Mouse (Mus musculus): ENCODE results near the gene Mrgpra1. TPM values are rescaled to one million over a fixed set of nuclear protein-coding genes. Genes with fewer than 3 reads are reported as not detected.
"Not testable (repeated sequence)": the region's sequence is repeated elsewhere in the genome, so short reads cannot be mapped to it uniquely, and the experiment has no call there.

Mrgpra1 gene
- not detected for total RNA-seq (2021)

DNA sequence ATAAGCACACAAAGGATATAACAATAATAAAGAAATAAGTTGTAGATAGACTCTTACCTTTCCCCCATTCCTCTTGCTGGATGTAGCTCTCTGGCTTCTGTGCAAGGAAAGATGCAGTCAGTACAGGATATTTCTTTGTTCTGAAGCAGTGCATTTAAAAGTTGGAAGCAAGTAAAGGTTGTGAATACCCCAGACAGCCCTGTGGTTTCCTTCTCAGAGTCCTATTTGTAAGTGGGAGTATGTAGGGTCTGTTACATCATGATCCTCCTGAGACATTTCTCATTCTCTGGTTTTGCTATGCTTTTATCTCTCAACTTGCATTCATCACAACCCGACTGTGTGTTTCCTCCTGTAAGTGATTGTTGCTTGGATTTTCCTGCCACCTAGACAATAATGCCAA is at the start of gene Mrgpra1:
TSS of gene Mrgpra1 (minus strand) at position 101 of the 400 bp plus-strand sequence.
- intact Hi-C loops (cut with DNase I), result no loop called here
- DNase-seq, result no peak

DNA sequence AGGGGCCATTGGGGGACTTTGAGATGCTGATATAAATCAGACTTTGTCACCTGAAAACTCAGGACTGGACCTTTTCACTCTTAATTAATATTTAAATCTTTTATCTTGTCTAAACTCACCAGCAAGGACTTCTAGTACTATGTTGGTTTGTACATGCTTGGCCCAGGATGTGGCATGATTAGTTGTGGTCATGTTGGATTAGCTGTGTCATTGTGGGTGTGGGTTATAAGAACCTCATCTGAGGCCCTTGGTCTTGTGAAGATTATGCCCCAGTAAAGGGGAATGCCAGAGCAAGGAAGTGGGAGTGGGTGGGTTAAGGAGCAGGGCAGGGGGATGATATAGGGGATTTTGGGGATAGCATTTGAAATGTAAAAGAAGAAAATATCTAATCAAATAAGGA is 47.1 kb upstream of the Mrgpra1 start:
- no peak for DNase-seq
- intact Hi-C loops (cut with DNase I), result no loop called here

DNA sequence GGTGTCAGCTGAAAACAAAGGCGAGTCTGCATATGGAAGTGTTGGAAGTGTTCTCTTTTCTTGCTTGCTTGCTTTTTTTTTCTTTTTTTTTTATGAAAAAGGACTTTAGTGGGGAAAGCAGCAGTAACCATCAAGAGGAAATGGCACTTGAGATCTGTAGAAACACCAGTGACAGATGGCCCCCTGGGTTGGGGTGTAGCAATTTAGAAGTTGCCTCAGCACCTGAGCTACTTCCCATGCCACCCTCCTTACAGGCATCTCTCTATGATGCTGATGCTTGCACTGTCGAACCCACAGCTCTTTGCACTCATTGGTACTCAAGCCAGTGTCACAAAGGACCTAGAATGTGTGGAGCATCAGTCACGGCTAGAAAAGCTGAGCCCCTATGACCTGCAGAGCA is 5.6 kb downstream of the Mrgpra1 start:
- intact Hi-C loops (cut with DNase I), result no loop called here
- DNase-seq, result no peak

DNA sequence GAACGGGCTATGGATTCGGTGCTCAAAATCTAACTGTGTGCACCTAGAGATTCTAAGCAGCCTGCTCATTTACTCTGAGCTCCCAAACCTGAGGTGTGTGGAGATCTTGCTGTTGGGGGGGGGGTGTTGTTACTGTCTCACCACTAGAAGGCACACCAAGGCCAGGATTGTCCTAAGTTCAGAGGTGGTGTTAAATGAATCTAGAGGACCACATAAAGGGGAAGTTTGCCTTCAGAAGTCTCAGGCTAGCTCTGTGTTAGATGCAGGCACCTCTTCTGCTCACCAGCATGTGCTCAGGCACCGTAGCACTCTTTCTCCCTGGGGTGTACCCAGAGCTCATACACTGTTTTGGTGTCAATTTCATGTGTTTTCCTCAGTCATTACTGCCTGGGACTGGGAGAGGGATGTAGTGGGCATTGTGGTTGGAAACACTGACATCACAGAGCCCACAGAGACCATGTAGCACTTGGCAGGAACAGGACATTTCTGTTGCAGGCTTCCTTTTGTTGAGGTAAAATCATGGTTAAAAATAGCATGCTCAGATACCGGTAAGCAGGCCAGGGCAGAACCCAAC is 8.0 kb downstream of the Mrgpra1 start:
- no peak for DNase-seq
- intact Hi-C loops (cut with DNase I), result no loop called here

DNA sequence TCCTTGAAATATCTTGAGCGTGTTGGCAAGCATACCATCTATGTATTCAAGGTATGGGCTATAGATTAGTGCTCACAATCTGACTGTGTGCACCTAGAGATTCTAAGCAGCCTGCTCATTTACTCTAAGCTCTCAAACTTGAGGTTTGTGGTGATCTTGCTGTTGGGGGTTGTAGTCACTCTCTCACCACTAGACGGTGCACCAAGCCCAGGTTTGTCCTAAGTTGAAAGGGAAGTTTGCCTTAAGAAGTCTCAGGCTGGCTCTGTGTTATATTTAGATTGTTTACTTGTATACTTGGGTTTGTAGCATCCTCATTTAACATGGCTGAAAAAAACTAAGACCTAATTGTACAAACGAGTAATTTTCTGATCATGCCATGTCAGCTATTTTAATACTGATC is 12.2 kb downstream of the Mrgpra1 start:
- intact Hi-C loops (cut with DNase I); DNase-seq: not testable (repeated sequence)

DNA sequence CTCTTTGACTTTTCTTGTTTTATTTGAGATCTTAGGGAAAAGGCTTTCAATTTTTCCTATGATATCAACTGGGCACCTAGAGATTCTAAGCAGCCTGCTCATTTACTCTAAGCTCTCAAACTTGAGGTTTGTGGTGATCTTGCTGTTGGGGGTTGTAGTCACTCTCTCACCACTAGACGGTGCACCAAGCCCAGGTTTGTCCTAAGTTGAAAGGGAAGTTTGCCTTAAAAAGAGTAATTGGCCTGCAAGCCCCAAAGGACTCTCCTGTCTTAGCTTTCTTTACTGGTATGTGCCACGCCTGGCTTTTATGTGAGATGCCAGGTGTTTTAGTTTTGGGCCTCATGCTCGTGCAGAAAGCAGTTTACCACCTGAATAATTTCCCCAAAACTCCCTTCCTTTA is 12.7 kb downstream of the Mrgpra1 start:
- intact Hi-C loops (cut with DNase I); DNase-seq: not testable (repeated sequence)

DNA sequence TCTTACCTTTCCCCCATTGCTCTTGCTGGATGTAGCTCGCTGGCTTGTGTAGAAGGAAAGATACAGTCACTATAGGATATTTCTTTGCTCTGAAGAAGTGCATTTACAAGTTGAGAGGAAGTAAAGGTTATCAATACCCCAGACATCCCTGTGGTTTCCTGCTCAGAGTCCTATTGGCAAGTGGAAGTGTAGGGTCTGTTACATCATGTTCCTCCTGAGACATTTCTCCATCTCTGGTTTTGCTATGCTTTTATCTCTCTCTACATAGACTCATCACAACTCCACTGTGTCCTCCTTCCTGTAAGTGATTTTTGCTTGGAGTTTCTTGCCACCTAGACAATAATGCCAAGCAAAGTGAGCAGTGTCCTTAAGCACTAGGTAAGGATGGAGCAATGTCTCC is 35.7 kb downstream of the Mrgpra1 start:
- DNase-seq, result no peak
- intact Hi-C loops (cut with DNase I), result no loop called here

DNA sequence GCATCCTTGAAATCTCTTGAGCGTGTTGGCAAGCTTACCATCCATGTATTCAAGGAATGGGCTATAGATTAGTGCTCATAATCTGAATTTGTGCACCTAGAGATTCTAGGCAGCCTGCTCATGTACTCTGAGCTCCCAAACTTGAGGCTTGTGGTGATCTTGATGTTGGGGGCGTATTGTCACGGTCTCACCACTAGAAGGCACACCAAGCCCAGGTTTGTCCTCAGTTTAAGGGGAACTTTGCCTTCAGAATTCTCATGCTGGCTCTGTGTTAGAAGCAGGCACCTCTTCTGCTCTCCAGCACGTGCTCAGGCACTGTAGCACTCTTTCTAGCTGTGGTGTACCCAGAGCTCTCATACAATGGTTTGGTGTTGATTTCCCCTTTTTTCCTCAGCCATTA is 41.8 kb downstream of the Mrgpra1 start:
- no peak for DNase-seq
- intact Hi-C loops (cut with DNase I), result no loop called here

DNA sequence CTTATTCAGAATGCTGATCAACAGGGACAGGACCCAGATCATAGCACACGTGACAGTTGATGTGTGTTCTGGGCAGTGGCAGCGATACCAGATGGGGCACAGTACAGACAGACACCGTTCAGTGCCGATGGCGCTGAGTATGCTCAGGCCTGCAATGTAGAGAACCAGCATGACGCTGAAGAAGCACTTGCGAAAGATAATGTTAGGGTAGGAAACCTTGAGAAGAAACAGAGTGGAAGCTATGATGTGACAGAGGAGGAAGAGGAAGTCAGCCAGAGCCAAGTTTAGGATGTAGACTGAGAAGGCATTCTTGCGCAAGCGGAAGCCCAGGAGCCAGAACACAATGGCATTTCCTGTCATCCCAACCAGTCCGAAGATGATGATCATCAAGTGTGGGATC is 44.2 kb downstream of the Mrgpra1 start:
- intact Hi-C loops (cut with DNase I), result no loop called here
- no peak for DNase-seq

DNA sequence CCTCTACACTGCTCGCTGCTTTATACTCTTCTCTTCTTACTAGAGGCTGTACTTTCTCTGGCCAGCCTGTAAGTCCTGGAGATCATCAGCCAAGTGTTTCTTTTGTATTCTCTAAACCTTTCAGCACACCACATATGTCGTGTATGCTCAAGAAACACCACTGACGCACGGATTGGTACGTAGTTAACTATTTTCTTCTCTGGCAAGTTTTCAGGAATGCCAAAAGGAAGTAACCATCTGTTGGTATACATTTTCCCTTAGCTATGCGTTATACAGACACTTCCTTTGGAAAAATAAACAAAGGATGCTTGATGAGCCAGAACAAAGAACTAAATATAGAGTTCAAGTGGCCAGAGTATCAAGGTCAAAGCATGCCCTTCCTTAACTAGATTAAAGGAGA is 49.4 kb downstream of the Mrgpra1 start:
- DNase-seq; intact Hi-C loops (cut with DNase I): not testable (repeated sequence)

DNA sequence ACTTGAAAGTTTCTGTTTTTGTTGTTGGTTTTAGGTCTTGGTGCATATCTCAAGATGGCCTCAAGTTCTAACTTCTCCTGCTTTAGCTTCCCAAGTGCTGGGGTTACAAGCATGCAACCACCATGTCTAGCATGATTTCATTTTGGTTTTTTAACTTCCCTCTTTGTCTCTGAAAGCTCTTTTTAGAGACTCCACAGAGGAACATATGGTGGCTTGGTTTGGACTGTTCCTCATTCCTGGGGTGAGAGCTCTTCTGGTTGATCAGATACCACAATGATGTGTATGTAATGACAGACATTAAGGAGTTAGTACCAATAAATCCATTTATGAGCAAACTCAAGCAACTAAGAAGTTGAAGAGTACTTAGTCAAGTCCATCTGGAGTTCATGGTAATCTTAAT is 54.4 kb downstream of the Mrgpra1 start:
- intact Hi-C loops (cut with DNase I), result not testable (repeated sequence)

More for the DNA sequence above, 54.4 kb downstream of the Mrgpra1 start:
- not testable (repeated sequence) for DNase-seq

Other genes with a start within 250 kb of the Mrgpra1 start
- not detected for gene Ptpn5, start 220.6 kb downstream of the Mrgpra1 start, total RNA-seq (2021)
- not detected for gene Mrgpra6, start 149.3 kb downstream of the Mrgpra1 start, total RNA-seq (2021)
- gene Mrgpra9, start 101.4 kb downstream of the Mrgpra1 start, total RNA-seq (2021), result not detected
- not detected for gene Mrgpra2a, start 97.9 kb upstream of the Mrgpra1 start, total RNA-seq (2021)
- not detected for gene Mrgpra2b, start 174.6 kb upstream of the Mrgpra1 start, total RNA-seq (2021)
- not detected for gene Mrgpra3, start 247.1 kb upstream of the Mrgpra1 start, total RNA-seq (2021)

All from heart, postnatal 10 days (tissue).